8 mouse cellular contexts compared by ENCODE assay signal in the genomic region with DNA sequence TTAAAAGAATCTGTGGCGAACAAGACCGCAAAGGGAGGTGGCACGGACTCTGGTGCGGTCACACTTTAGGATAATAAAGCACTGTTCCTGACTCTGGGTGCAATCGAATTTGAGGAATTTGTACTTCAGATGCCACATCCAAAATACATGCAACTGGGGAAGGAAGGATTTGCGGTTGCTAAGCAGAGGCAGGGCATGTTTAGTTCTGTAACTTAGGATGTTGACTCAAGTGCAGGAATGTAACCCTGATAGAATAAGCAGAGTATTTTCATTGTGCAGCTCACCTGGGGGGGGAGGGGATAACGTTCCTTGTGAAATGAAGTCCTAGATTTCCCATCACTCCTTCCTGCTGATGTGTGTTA. TPM values are rescaled to one million over a fixed set of nuclear protein-coding genes. Genes with fewer than 3 reads are reported as not detected.
A peak's percentile ranks its signal among the peaks of the same experiment; 100 is the strongest.
DNase-seq lines count a peak whose midpoint lies in the region; TF ChIP-seq lines count a peak whose summit lies in the region.

No protein-coding gene starts in this region.

- H3K27ac ChIP-seq in embryonic facial prominence, embryonic 10.5 days (replicated peaks): peak overlapping the region; percentile 97
- peak overlapping the region; percentile 97 for H3K27ac ChIP-seq in limb, embryonic 10.5 days

- H3K4me1 ChIP-seq in embryonic facial prominence, embryonic 10.5 days: peaks cover 73% of the 10 kb centered on the region
- H3K4me1 ChIP-seq in limb, embryonic 10.5 days: peaks cover 73% of the 10 kb centered on the region

- peak overlapping the region; percentile 97 for H3K4me2 ChIP-seq in myocyte (ENCODE audit: low read depth)

- TF ChIP-seq POLR2A in myocyte (IDR thresholded peaks at IDR 0.05; ENCODE audit: insufficient read length, low read depth): no peak

- WGBS in embryonic facial prominence, embryonic 10.5 days: under 1% methylated on average over 7 of the region's 7 CpGs
- WGBS in limb, embryonic 10.5 days: 1% methylated on average over 7 of the region's 7 CpGs

- H3K36me3 ChIP-seq in embryonic facial prominence, embryonic 10.5 days (replicated peaks): peaks cover 4% of the 10 kb centered on the region; the same call in 1 of the 2 replicates
- H3K36me3 ChIP-seq in limb, embryonic 10.5 days: no peaks in the 10 kb centered on the region
- peaks cover 3% of the 10 kb centered on the region for H3K36me3 ChIP-seq in myocyte (ENCODE audit: control insufficient read depth, insufficient read depth)

- H3K4me3 ChIP-seq in embryonic facial prominence, embryonic 10.5 days: peak overlapping the region; percentile 81
- H3K4me3 ChIP-seq in limb, embryonic 10.5 days: peak overlapping the region; percentile 70
- H3K4me3 ChIP-seq in myocyte: peak overlapping the region; percentile 56

- DNase-seq in kidney, postnatal 10 days: peak; percentile 36
- DNase-seq in kidney, adult 11 months: no peak
- DNase-seq in embryonic facial prominence, embryonic 10.5 days (ENCODE audit: low spot score): no peak
- no peak for DNase-seq in limb, embryonic 10.5 days (ENCODE audit: low spot score)
- no peak for DNase-seq in urinary bladder, postnatal 36 days (ENCODE audit: low spot score in 2 of 2)
- DNase-seq in frontal cortex, postnatal 10 days (ENCODE audit: low spot score in 2 of 2): no peak
- no peak for DNase-seq in cerebellum, adult 18-20 months

- H3ac ChIP-seq in myocyte (ENCODE audit: control insufficient read depth, insufficient read length): peak overlapping the region; percentile 86

- H3K27me3 ChIP-seq in embryonic facial prominence, embryonic 10.5 days (replicated peaks; ENCODE audit: low read depth, poor library complexity, severe bottlenecking): no peaks in the 10 kb centered on the region
- H3K27me3 ChIP-seq in limb, embryonic 10.5 days (ENCODE audit: low read depth, poor library complexity, severe bottlenecking): no peaks in the 10 kb centered on the region
- no peaks in the 10 kb centered on the region for H3K27me3 ChIP-seq in myocyte (ENCODE audit: control insufficient read depth, insufficient read depth, insufficient read length)

- no peaks in the 10 kb centered on the region for H3K9me3 ChIP-seq in embryonic facial prominence, embryonic 10.5 days
- no peaks in the 10 kb centered on the region for H3K9me3 ChIP-seq in limb, embryonic 10.5 days (replicated peaks)

- H3K79me2 ChIP-seq in myocyte (ENCODE audit: control insufficient read depth, insufficient read depth): peaks cover 12% of the 10 kb centered on the region

TF ChIP-seq in myocyte, 11 proteins besides CTCF, POLR2A, EP300 and RAD21:
- TF ChIP-seq TCF3 (IDR thresholded peaks at IDR 0.05; ENCODE audit: insufficient read length, low read depth) (no peak), TCF12 (IDR thresholded peaks at IDR 0.05; ENCODE audit: insufficient read depth, poor library complexity, severe bottlenecking) (no peak), POLR2AphosphoS2 (IDR thresholded peaks at IDR 0.05; ENCODE audit: insufficient read length, low read depth) (no peak), MAX (IDR thresholded peaks at IDR 0.05; ENCODE audit: low read depth) (no peak)
TF ChIP-seq in myocyte: peak in this region for 0.

RNA-seq across cellular contexts. Expression of gene Fam53b, which starts 0.4 kb away (rescaled TPM):
- 29.4 and 29.9 TPM in 2 replicates for polyA plus RNA-seq in embryonic facial prominence, embryonic 10.5 days (2016; fragmentation: Nextera tagmentation; extraction: Ambion mirVana)
- 32.7 and 39.1 TPM in 2 replicates for polyA plus RNA-seq in limb, embryonic 10.5 days (2016; fragmentation: Nextera tagmentation; extraction: Ambion mirVana)
- polyA plus RNA-seq in myocyte (2012; fragmentation: generic; extraction: Trizol): 26.5 TPM

RNA-seq across cellular contexts. Expression of gene Eef1akmt2, which starts 38.4 kb away (rescaled TPM):
- polyA plus RNA-seq in embryonic facial prominence, embryonic 10.5 days (2016; fragmentation: Nextera tagmentation; extraction: Ambion mirVana): 71.0 and 72.1 TPM in 2 replicates
- polyA plus RNA-seq in limb, embryonic 10.5 days (2016; fragmentation: Nextera tagmentation; extraction: Ambion mirVana): 74.0 and 74.6 TPM in 2 replicates
- 10.8 TPM for polyA plus RNA-seq in myocyte (2012; fragmentation: generic; extraction: Trizol)

RNA-seq across cellular contexts. Expression of gene Abraxas2, which starts 45.0 kb away (rescaled TPM):
- polyA plus RNA-seq in embryonic facial prominence, embryonic 10.5 days (2016; fragmentation: Nextera tagmentation; extraction: Ambion mirVana): 32.1 and 34.3 TPM in 2 replicates
- 34.8 and 36.5 TPM in 2 replicates for polyA plus RNA-seq in limb, embryonic 10.5 days (2016; fragmentation: Nextera tagmentation; extraction: Ambion mirVana)
- polyA plus RNA-seq in myocyte (2012; fragmentation: generic; extraction: Trizol): 20.2 TPM
